Mouse (Mus musculus) erythroblast, embryonic 14.5 days (primary cell): ENCODE data around the gene Zdhhc13.

Experiments
- GATA1 ChIP-seq: IDR thresholded peaks from 2 replicates; pipeline ENCODE4 v1.6.1; 2012; ENCODE audit warnings: low read length, inconsistent platforms, mixed read lengths
- TAL1 ChIP-seq: IDR thresholded peaks from 3 replicates; pipeline ENCODE4 v1.6.1; 2012; ENCODE audit warnings: low read length, inconsistent platforms, mixed read lengths

- TF ChIP-seq GATA1 (no peak), TAL1 (no peak)
These were observed 69.5 kb downstream of the Zdhhc13 start for GRCm38 (mm10) chr7:48858257-48858656.
